Mouse (Mus musculus): Measurements from ENCODE around the gene Wdr60. TPM values are rescaled to one million over a fixed set of nuclear protein-coding genes. Genes with fewer than 3 reads are reported as not detected.

Wdr60 gene
- total RNA-seq, 2 experiments from 2014 or later = 5.4 to 5.6 TPM

- intact Hi-C loops (cut with DNase I; ENCODE audit: low total_unique reads) = no loop called here
- no peak for DNase-seq
Observed at GRCm38 (mm10) chr12:116198791-116199190, 64.0 kb downstream of the Wdr60 start.

- intact Hi-C loops (cut with DNase I; ENCODE audit: low total_unique reads) = no loop called here
- no peak for DNase-seq
Observed at GRCm38 (mm10) chr12:116196221-116196620, 66.6 kb downstream of the Wdr60 start.

- intact Hi-C loops (cut with DNase I; ENCODE audit: low total_unique reads) = no loop called here
- DNase-seq = no peak
Observed at GRCm38 (mm10) chr12:116194641-116195040, 68.2 kb downstream of the Wdr60 start.

DNA sequence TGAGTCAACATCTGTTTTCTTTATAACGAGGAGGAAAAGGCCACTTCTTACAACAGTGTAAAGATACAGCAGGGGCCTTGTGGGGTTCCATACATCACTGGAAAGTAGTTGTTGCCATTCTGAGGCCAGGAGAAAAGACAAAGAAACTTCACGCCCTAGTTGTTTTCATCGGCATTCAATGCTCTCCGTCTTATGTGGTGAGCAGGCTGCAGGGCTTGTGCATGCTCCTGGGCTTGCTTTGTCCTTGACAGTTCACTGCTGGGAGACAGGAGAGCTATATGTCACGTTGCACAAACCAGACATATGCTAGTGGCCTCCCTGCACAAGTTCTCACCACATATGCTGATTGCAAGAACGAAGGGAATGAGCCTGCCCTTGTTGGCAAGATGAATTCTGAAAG is 68.9 kb downstream of the Wdr60 start:
- DNase-seq = no peak
- intact Hi-C loops (cut with DNase I; ENCODE audit: low total_unique reads) = no loop called here

GRCm38 (mm10) chr12:116183212-116183935 is 79.4 kb downstream of the Wdr60 start:
- intact Hi-C loops (cut with DNase I; ENCODE audit: low total_unique reads) = no loop called here
- no peak for DNase-seq

DNA sequence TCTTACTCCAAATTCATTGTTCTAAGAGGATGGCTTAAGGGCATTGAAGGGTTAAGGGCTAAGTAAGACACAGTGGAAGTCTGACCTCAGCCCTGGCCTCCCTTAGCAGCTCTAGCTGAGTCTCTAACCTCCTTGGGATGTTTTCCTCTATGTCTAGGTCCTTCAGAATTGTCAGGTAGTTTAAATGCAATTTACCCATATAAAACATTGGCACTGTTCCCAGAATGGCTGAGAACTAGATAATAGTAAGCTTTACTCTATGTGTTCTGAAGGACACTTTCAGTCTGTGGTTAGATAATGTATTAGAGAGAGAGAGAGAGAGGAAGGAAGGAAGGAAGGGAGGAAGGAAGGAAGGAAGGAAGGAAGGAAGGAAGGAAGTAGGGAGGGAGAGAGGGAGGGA is 80.4 kb downstream of the Wdr60 start:
- no peak for DNase-seq
- intact Hi-C loops (cut with DNase I; ENCODE audit: low total_unique reads) = no loop called here

DNA sequence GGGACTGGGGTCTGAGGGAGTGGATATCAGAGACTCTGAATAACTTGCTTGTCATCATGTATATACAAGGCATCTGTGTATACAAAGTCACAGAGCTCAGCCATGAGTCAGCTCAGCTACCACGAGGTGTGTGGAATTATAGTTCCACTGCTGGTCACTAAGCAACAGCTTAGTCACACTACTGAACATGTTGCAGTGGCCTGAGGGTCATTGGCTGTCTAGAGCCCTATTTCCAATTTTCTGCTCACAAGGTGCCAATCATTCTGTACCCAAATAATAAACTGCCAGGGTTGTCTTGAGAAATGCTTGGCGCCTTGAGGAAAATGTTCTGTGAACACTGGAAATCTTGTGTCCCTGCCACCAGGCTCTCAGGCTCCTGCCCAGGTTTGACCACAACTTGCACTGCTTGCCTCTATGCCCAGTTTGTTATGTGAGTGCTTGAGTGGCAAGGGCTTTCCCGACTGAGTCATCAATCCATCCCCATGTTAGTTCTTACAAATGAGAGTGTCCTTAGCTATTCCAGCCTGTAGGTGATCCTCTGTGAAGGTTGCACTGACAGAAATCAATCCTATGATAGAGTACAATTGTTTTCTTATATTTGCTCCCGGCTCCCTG is 81.3 kb downstream of the Wdr60 start:
- intact Hi-C loops (cut with DNase I; ENCODE audit: low total_unique reads) = no loop called here

GRCm38 (mm10) chr12:116176930-116177329 is 85.9 kb downstream of the Wdr60 start:
- intact Hi-C loops (cut with DNase I; ENCODE audit: low total_unique reads) = no loop called here
- no peak for DNase-seq

More for the DNA sequence above, 81.3 kb downstream of the Wdr60 start:
- DNase-seq = no peak

- no peak for DNase-seq
- intact Hi-C loops (cut with DNase I; ENCODE audit: low total_unique reads) = no loop called here
Observed at GRCm38 (mm10) chr12:116169666-116170065, 93.2 kb downstream of the Wdr60 start.

GRCm38 (mm10) chr12:116165368-116165767 is 97.5 kb downstream of the Wdr60 start:
- intact Hi-C loops (cut with DNase I; ENCODE audit: low total_unique reads) = no loop called here

GRCm38 (mm10) chr12:116159695-116160094 is 103.1 kb downstream of the Wdr60 start:
- intact Hi-C loops (cut with DNase I; ENCODE audit: low total_unique reads) = no loop called here
- no peak for DNase-seq

More at GRCm38 (mm10) chr12:116165368-116165767, 97.5 kb downstream of the Wdr60 start:
- DNase-seq = no peak

GRCm38 (mm10) chr12:116159223-116159622 is 103.6 kb downstream of the Wdr60 start:
- no peak for DNase-seq
- intact Hi-C loops (cut with DNase I; ENCODE audit: low total_unique reads) = no loop called here

- DNase-seq = no peak
- intact Hi-C loops (cut with DNase I; ENCODE audit: low total_unique reads) = no loop called here
Observed at GRCm38 (mm10) chr12:116156792-116157532, 105.9 kb downstream of the Wdr60 start.

Small RNA genes lying within 50 kb of the gene (microRNA-seq; reads per million reads assigned to microRNA genes)
- gene Gm23190 = 0 reads per million in 2 experiments

Other genes starting within 250 kb of the Wdr60 start
- gene Zfp386, start 215.3 kb downstream of the Wdr60 start, total RNA-seq (2021) = 10 to 100 TPM; 23.0 to 23.4 TPM
- gene Vipr2, start 185.3 kb downstream of the Wdr60 start, total RNA-seq (2021) = 1 to 10 TPM; 2.4 to 5.5 TPM
- gene Gm11027, start 12.4 kb upstream of the Wdr60 start, total RNA-seq (2021) = not detected
- gene Esyt2, start 18.2 kb upstream of the Wdr60 start, total RNA-seq (2021) = 10 to 100 TPM; 21.2 to 22.8 TPM
- 1 to 10 TPM; 4.2 to 4.3 TPM for gene Ncapg2, start 142.4 kb upstream of the Wdr60 start, total RNA-seq (2021)
- not detected for gene Ptprn2, start 222.7 kb upstream of the Wdr60 start, total RNA-seq (2021)